Mouse (Mus musculus) B cell, adult 2 months (primary cell): ENCODE data around the gene Mus81.

Source experiments
- DNase-seq, 2 experiments: peaks; one replicate each; pipeline ENCODE4 v3.0.0; 2022

Mus81 gene

GRCm38 (mm10) chr19:5466916-5467500, 21.2 kb downstream of the Mus81 start:
- DNase-seq, result no peak

- DNase-seq, result no peak
These were observed 23.2 kb downstream of the Mus81 start for GRCm38 (mm10) chr19:5465037-5465436.

- peak; percentile 68 to 71 for DNase-seq
These were observed 24.2 kb downstream of the Mus81 start for GRCm38 (mm10) chr19:5463791-5464562.

DNA sequence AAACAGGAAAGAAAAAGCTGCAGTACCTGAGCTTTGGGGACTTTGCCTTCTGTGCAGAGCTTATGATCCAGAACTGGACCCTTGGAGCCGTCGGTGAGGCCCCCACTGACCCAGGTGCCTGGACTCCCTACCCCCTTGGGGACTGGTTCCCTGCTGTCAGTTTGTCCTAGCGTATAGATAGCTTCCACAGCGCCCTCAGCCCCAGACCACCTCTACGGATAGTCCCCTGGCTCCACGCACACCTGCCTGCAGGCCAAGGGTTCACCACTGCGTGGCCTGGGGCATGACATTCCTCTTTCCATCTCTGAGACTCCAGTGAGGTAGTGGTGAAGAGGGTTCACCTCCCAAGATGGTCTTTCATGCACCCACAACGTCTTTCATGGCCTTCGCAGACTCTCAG, 25.0 kb downstream of the Mus81 start:
- DNase-seq, result no peak

- no peak for DNase-seq
These were observed 26.8 kb downstream of the Mus81 start for GRCm38 (mm10) chr19:5461411-5461810.

DNA sequence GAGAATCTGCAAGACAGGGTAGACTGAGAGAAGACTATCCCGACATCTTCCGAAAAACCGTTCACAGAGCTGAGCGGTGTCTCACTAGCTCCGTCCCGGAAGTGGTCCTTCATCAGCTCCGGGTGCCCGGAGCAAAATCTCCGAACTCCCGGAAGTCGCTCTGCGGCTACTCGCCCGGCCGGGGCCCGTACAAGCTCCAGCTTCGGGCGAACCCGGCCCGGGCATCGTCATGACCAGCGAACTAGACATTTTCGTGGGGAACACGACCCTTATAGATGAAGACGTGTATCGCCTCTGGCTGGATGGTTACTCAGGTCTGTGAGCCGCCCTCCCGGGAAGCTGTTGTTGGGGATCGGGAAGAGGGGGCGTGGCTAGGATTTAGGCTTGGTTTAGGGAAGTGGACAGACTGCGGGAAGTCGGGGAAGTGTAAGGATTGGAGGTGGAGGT, 27.7 kb downstream of the Mus81 start, which contains the start of gene Fibp:
Gene Fibp, plus strand, starts transcription at position 151 of the 447 bp plus-strand sequence.
- peak; percentile 92 to 93 for DNase-seq

DNA sequence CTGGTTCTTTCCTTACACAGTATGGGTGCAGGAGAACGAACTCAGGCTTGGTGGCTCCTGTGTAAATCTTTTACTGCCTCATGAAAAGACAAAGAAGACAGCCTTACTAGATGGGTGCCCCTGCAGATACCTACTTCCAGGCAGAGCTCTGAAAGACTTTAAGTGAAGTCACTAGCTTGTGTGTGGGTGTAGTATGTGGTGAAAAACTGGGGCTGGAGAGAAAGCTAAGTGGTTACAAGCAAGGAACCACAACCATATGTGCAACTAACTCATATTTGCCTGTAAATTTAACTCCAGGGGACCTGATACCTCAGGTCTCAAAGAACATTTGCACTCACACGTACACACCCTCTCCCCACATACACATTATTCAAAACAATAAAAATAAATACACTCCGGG, 28.3 kb downstream of the Mus81 start:
- no peak for DNase-seq

GRCm38 (mm10) chr19:5459019-5459418, 29.2 kb downstream of the Mus81 start:
- no peak for DNase-seq

GRCm38 (mm10) chr19:5457746-5458442, 30.3 kb downstream of the Mus81 start, which contains the start of gene Ccdc85b:
TSS of gene Ccdc85b (minus strand) at chr19:5457894.
- no peak for DNase-seq

GRCm38 (mm10) chr19:5456922-5457745, 31.1 kb downstream of the Mus81 start:
- peak; percentile 93 for DNase-seq

- no peak for DNase-seq
These were observed 31.8 kb downstream of the Mus81 start for GRCm38 (mm10) chr19:5456241-5456921.

- no peak for DNase-seq
These were observed 32.6 kb downstream of the Mus81 start for GRCm38 (mm10) chr19:5455568-5455967.

DNA sequence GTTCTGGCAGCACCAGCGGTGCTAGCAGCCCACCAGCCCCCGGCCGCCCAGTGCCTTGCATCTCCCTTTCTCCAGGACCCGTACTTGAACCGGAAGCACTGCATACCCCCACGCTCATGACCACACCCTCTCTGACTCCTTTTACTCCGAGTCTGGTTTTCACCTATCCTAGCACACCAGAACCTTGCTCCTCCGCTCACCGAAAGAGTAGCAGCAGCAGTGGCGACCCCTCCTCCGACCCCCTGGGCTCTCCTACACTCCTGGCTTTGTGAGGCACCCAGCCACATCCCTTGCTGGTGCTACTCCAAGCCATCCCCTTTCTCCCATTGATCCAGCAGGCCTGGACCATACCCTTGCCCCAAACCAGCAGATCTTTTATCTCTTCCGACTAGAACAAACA, 33.2 kb downstream of the Mus81 start:
- no peak for DNase-seq

DNA sequence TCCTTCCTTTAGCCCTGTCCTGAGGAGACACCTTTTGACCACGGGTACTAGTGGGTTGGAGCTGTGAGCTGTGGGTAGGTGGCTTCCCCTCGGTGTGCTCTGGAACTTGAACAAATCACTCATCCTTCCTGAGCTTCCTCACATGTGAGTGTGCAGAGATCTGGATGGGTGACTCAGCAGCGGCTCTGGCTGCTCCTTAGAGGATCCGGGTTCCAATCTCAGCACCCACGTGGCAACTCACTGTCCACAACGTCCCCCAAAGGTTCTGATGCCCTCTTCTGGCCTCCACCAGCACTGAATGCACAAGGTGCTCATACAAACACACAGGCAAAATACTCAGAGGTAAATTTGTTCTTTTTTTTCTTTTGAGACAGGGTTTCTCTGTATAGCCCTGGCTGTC, 36.4 kb downstream of the Mus81 start:
- no peak for DNase-seq

DNA sequence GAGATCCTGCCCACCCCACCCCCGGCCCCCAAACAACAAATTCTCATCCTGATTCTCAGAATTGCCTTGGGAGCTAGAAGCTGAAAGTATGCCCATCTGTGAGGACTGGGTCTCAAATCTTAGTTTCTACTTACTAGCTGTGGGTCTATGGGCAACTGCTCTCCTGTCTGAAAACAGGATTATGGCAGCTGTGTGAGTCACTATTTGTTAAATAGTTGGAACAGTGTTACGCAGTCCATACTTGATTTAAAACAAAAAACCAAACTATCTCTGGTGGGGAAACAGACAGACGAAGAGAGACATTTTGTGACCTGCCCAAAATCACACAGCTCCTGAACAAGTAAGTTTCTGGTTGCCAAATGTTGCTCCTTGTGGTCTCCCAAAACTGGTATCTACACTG, 38.5 kb downstream of the Mus81 start:
- DNase-seq, result no peak

GRCm38 (mm10) chr19:5448354-5449150, 39.6 kb downstream of the Mus81 start:
- DNase-seq, result peak; percentile 47 to 54

GRCm38 (mm10) chr19:5447515-5448353, 40.5 kb downstream of the Mus81 start, which contains the start of gene Fosl1:
TSS of gene Fosl1 (plus strand) at chr19:5447547.
- peak; percentile 92 to 93 for DNase-seq

DNA sequence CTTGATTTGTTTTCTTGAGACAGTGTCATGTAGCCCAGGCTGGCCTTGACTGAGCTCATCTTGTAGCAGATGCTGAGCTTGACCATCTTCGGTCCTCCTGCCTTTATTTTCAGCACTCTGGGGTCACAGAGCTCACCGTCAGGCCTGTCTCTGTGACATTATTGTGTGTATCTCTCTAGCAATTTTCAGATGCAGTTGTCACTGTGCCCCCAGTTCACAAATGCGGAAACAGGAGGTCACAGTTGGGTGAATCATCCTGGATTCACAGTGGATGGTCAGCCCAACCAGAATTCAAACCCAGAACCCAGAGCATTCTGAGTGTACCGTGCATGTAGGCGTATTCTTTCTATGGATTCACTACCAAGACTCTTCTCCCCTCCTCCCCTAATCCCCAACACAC, 42.5 kb downstream of the Mus81 start:
- no peak for DNase-seq

GRCm38 (mm10) chr19:5444954-5445353, 43.2 kb downstream of the Mus81 start:
- no peak for DNase-seq

DNA sequence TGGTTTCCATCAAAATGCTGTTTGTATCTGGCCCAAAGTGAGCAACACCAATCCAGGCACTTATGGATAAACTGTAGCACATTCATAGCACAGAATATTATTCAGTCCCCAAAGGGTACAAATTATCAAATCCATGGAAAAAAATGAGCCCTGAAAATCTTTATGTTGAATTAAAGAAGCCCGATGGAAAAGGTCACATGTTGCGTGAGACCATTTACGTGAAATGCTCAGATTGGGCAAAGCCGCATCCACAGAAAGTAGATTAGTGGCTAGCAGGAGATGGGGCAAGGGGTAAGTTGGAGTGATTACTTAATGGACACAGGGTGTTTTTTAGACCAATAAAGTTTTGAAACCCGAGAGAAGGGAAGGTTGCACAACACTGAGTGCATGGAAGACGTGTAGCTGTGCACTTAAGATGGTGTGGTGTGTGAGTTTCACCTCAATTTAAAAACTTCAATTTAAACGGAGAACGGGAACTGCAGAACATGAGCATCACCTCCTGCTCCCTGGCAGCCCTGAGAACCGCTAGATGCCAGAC, 43.8 kb downstream of the Mus81 start:
- no peak for DNase-seq
